Mouse (Mus musculus): Measurements from ENCODE around the gene Zbtb38.

- TF ChIP-seq CTCF (IDR thresholded peaks at IDR 0.05; ENCODE audit: low read depth) (no peak), EP300 (optimal IDR thresholded peaks at IDR 0.05) (no peak)
Observed at GRCm38 (mm10) chr9:96731961-96732511, 20.6 kb downstream of the Zbtb38 start.

Data from stomach, postnatal 0 days (tissue).